Mouse (Mus musculus) large intestine, adult 2 months (tissue): Measurements from ENCODE around the gene Tmem242. TPM values are rescaled to one million over a fixed set of nuclear protein-coding genes. Genes with fewer than 3 reads are reported as not detected.
A peak's percentile ranks its signal among the peaks of the same experiment; 100 is the strongest.
"Not testable (repeated sequence)": the region's sequence is repeated elsewhere in the genome, so short reads cannot be mapped to it uniquely, and the experiment has no call there.

ENCODE experiments used
- DNase-seq: peaks from one replicate; pipeline ENCODE4 v3.0.0-alpha.2; 2012; ENCODE audit warnings: low read depth, low spot score
- WGBS: fragments of 180-500 bp; shearing (Covaris S2); methylation state at CpG from one replicate; pipeline ENCODE4 v1.1.7; 2018; 5-methylcytosine and 5-hydroxymethylcytosine counted together
- polyA plus RNA-seq: library from polyadenylated mRNA; depleted of rRNA; stranded (reverse); fragments of >200 nt; gene quantifications from 2 replicates; pipeline ENCODE4 v1.2.3, GENCODE M21; 2012; rRNA removed

Tmem242 gene
- polyA plus RNA-seq, result 10.6 and 12.1 TPM in 2 replicates

- under 1% methylated on average over 27 of the region's 27 CpGs for WGBS
- peak; percentile 86 for DNase-seq
These were observed at the start of gene Tmem242 for GRCm38 (mm10) chr17:5440159-5440971. TSS of gene Tmem242 (minus strand) at chr17:5440259.

GRCm38 (mm10) chr17:5488156-5488555, 48.1 kb upstream of the Tmem242 start:
- 65% methylated on average over 9 of the region's 9 CpGs for WGBS

DNA sequence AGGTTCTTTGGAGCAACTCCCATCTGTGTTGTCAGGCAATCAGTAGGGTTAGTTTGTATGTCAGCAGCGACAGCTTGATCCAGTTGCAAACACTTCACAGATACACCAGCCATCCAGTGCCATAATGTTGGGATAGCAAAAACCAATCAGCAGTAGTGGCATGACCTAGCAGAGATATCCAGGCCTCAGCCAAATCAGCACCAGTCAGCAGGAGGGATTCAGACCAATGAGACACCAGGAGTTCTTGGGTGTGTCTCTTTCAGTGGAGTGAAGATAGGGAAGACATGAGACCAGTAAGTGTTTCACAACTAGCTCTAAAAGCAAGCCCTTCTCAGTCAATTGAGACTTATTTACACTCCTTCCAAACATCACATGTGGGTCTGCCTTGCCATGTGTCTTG, 44.6 kb upstream of the Tmem242 start:
- 93% methylated on average over 1 of the region's 1 CpGs for WGBS
- no peak for DNase-seq

More at GRCm38 (mm10) chr17:5488156-5488555, 48.1 kb upstream of the Tmem242 start:
- no peak for DNase-seq

DNA sequence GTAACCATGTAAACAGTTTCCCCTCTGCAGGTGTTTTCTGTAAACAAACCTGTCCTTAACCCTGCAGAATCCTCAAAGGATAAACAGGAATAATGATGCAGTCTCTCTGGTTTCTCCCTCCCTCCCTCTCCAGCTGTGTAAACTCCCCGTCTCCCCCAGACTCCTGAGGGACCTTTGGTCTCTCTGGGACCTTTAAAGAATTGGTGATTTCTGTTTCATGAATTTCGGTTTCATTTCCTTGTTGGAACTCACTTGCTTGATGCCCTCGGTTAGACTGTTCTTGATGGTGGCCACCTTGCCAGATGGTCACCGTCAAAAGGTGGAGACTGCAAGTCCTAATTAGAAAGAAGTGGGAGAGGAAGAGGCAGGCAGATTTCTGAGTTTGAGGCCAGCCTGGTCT, 43.4 kb upstream of the Tmem242 start:
- no peak for DNase-seq
- 16% methylated on average over 4 of the region's 4 CpGs for WGBS

GRCm38 (mm10) chr17:5475960-5476725, 36.1 kb upstream of the Tmem242 start:
- WGBS, result 61% methylated on average over 14 of the region's 14 CpGs
- no peak for DNase-seq

DNA sequence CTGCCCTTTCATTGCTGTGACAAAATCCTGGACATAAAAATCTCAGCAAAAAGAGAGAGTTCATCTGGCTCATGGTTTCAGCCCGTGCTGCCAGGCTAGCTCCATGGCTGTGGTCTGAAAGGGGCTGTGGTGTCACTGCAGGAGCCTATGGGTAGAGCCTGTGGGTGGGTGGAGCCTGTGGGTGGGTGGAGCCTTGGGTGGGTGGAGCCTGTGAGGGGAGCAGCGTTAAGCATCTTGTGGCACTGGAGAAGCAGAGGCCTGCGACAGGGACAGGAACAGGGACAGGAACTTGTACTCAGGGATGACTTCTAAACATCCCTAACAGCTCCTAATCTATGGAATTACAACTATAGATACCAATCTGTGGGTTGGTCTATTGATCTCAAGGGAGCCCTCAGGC, 32.2 kb upstream of the Tmem242 start:
- 39% methylated on average over 3 of the region's 3 CpGs for WGBS
- DNase-seq, result no peak

- DNase-seq, result no peak
- WGBS, result 44% methylated on average over 4 of the region's 4 CpGs
These were observed 27.1 kb upstream of the Tmem242 start for GRCm38 (mm10) chr17:5467177-5467576.

- no peak for DNase-seq
- WGBS, result 68% methylated on average over 8 of the region's 8 CpGs
These were observed 26.7 kb upstream of the Tmem242 start for GRCm38 (mm10) chr17:5466736-5467135.

DNA sequence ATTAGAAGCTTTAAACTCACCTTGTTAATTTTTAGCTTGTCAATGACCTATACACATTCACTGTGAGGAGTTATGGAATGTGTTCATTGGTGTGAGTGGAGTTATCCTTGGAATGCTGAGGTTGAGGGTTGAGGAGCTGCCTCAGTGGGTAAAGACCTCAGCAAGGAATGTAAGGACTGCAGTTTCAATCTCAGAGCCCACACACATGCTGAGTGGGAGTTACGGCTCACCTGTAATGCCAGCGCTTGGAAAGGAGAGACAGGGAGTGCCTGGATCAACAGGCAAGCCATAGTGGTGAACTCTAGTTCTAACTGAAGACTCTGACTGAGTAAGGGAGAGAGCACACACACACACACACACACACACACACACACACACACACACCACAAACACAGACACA, 23.9 kb upstream of the Tmem242 start:
- WGBS, result 86% methylated on average over 2 of the region's 2 CpGs
- DNase-seq, result no peak

- 87% methylated on average over 4 of the region's 4 CpGs for WGBS
- no peak for DNase-seq
These were observed 13.6 kb upstream of the Tmem242 start for GRCm38 (mm10) chr17:5453657-5454056.

DNA sequence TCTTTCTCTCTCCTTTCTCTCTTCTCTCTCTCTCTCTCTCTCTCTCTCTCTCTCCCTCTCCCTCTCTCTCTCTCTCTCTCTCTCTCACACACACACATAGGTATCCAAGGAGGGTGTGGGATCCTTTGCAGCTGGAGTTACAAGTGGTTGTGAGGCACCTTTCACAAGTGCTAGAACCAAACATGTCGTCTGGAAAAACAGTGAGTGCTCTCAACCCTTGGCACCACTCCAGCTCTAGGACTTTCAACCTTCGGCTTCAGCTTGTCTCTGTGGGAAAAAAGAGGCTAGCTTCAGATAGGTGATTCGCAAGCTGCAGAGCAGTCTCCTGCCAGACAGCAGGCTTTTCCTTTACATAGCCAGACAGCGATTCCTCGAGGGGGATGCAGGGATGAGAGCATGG, 3.7 kb upstream of the Tmem242 start:
- WGBS, result 36% methylated on average over 5 of the region's 5 CpGs
- DNase-seq, result no peak

DNA sequence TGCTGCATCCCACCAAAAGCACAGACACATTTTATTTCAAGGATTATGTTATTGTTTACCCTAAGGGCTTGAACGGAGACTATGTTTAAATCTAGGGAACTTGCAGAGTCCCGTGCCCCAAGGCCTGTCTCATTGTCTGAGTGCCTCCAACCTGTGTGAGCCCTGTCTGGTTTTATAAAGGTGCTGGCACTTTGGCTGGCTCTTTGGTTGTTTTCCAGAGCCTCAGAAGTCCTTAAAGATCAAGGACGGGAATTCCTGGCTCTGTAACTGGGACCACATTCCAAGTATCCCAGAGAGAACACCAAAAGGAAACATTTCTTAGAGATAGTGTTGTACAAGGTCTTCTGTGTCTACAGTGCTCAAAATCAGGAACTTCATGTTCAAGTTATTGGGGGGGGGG, 3.2 kb upstream of the Tmem242 start:
- DNase-seq, result no peak
- 47% methylated on average over 3 of the region's 3 CpGs for WGBS

DNA sequence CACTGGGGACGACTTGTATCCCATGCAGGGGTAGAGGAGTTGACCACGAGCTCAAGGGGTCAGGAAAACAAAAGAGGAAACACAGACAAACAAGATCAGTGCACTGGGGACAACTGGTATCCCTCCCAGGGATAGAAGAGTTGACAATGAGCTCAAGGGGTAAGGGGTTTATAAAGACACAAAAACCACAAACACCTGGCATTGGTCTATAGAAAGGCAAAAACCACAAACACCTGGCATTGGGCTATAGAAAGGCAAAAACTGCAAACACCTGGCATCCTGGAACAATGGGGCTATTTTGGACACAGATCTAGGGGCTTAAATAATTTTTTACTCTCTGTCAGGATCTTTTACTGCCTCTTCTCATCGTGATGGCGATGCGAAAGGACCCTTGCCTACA, 2.3 kb upstream of the Tmem242 start:
- 80% methylated on average over 5 of the region's 5 CpGs for WGBS
- not testable (repeated sequence) for DNase-seq

DNA sequence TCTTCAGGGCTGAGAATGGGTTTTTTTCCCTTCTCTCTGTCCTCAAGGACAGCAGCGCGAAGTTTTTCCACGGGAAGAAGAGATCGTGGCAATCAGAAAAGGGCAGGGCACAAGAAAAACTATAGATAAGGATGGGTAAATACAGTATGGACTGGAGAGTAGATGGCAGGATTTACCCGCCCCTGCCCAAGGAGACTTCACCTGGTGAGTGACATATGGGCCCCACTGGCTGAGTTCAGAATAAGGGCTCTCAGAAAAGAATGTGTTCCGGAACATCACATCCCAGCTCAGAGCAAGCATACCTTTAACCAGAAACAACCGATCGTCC, 264 bp downstream of the Tmem242 start:
- 0% methylated on average over 8 of the region's 8 CpGs for WGBS
- DNase-seq, result no peak

DNA sequence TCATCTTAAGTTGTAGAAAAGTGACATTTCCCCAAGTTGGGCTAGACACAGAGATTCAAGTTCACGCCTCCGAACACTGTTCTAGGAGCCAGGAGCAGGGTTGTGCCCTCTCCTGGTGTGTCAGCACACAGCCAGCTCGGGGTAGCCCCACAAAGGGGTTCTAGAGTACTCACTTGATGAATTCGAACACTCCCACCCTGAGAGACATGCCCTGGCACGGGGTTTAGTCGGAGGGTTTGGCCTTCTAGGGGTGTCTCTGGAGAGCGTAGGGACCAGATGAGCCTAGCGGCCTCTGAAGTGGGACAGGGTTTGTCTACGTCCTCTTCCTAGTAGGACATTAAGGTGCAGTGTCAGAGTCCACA, 10.3 kb downstream of the Tmem242 start:
- 77% methylated on average over 9 of the region's 9 CpGs for WGBS
- DNase-seq, result no peak

DNA sequence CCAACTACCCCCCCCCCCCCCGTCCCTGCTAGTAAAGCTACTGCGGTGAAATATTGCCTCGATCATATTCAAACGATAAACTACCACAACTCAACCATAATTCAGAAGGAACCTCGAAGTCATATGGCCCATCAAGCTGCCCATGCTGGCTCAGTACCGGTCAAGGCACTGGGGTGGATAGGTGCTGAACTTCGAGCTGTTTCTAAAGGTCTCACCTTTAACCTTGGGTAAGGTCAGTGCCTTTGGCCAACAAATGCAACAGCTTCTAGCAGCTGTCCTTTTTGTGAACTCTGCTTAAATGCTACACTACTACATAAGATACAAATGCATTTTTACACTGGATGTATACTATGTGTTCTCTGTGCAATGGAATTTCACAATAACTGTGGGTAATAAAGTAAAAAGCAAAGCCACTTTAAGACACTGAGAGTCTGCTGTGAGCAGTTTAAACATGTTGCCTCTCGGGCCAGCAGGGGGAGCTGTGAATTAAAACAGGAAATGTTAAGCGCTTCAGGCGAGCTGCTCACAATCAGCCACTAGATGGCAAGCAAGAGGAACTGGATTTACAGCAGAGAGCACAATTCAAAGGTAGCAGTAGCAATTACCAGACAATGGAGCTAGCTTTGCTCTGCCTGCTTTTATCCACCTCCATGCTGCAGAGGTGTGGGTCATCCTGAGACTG, 10.8 kb downstream of the Tmem242 start:
- DNase-seq, result peak; percentile 90
- 56% methylated on average over 10 of the region's 10 CpGs for WGBS

DNA sequence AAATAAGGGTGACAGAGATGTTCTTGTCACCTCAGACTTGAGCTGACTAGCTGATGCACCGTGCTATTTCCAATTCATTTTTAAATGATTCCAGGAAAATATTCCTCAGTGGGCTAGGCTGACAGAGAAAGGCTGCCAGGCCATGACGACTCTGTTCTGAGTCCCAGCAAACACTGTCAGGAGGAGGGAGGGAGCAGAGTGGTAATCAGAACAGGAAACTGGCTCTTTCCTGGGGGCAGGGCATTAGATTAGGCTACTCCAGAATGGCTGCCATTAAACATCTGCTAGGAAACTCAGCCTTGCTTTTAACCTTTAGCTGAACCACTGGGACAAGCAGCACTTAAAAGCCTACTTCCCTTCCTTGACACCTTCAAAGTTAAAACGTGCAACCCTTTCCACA, 14.9 kb downstream of the Tmem242 start:
- 50% methylated on average over 3 of the region's 3 CpGs for WGBS
- DNase-seq, result no peak

- DNase-seq, result no peak
These were observed 15.9 kb downstream of the Tmem242 start for GRCm38 (mm10) chr17:5424156-5424555.

DNA sequence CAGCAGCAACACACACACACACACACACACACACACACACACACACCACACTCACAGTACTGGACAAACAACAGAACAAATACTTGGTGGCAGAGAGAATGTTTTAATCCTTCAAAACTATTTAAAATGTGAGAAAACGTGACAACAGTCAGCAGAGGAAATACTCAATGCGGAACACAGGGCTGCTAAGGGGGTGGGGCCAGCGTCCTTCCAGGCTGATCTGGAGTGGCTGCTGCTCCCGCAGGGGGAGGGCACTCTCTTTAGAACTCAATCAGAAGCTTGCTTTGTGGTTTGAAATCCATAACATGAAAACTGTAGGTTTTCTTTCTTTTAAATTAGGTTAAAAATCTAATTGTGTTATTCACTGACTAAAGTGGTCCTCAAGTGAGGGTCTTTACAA, 18.2 kb downstream of the Tmem242 start:
- no peak for DNase-seq
- 74% methylated on average over 4 of the region's 4 CpGs for WGBS

More at GRCm38 (mm10) chr17:5424156-5424555, 15.9 kb downstream of the Tmem242 start:
- WGBS, result 76% methylated on average over 8 of the region's 8 CpGs

GRCm38 (mm10) chr17:5419771-5420518, 20.1 kb downstream of the Tmem242 start:
- DNase-seq, result no peak
- WGBS, result 67% methylated on average over 6 of the region's 6 CpGs
